Mouse (Mus musculus) liver, postnatal 0 days (tissue): ENCODE results near the gene Pibf1.

Experiments
- CTCF ChIP-seq: sonication (generic); IDR thresholded peaks from 2 replicates; pipeline ENCODE4 v1.5.1; 2016; ENCODE audit warnings: antibody characterized with exemption, low read depth
- EP300 ChIP-seq: IDR thresholded peaks from 2 replicates; pipeline ENCODE4 v1.6.1; 2016; ENCODE audit warnings: antibody characterized with exemption, low read depth, mild to moderate bottlenecking

DNA sequence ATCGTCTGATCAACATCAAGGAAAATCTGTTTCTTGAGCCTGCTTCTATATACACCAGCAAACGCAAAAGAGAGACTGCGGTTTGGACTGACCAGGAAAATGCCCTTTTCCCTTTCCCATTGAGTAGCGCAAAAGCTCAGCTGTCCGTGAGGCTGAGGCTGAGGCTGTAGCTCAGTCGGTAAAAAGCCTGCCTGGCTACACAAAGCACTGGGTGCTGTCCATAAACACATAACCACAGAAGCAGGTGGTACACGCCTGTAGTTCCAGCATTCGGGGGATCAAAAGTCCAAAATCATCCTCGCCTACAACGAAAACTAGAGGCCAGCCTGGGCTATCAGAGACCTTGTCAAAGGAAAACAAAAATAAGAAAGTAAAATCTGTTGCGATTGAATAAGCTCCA lies 141.3 kb downstream of the Pibf1 start:
- TF ChIP-seq CTCF = no peak
- no peak for TF ChIP-seq EP300
